Comparison of ENCODE assay signal across 17 mouse cellular contexts in the genomic region with DNA sequence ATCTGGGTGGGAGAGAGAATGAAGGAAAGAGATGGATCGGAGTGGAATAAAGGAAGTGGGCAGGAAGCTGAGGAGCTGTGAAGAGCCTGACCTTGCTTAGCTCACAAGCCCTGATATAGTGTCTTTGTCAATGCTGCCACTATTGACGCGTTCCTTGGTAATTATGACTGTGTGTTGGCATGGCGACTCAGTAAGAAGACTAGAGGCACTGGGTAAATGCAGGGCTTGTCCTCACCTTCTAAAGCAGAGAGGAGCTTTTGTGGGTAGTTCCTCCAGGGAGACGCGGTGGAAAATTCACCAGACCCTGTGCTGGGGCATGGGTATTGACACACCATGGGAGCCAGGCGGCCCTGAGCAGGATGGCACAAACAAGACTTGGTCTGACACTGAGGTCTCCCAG. TPM values are rescaled to one million over a fixed set of nuclear protein-coding genes. Genes with fewer than 3 reads are reported as not detected.
DNase-seq lines count a peak whose midpoint lies in the region; ATAC-seq and TF ChIP-seq lines count a peak whose summit lies in the region.
"Had no signal": no experiment of that assay in that cellular context is flagged by ENCODE, and none has a peak within 500 bp of the region (broad histone marks: within the 10 kb centered on the region; RNA-seq: fewer than 3 reads in every experiment).

No protein-coding gene starts in this region.

- H3K4me2 ChIP-seq in forebrain, embryonic 12.5 days, result peak overlapping the region; percentile 59
- 0 out of 2 replicates have a peak overlapping the region, but pooled peaks have one; percentile 4 for H3K4me2 ChIP-seq in hindbrain, embryonic 15.5 days
- no peak overlapping the region; the same call in 1 of the 2 replicates for H3K4me2 ChIP-seq in midbrain, postnatal 0 days (ENCODE audit: low read depth, low read length, poor library complexity, severe bottlenecking)
- H3K4me2 ChIP-seq: heart, embryonic 13.5 days; lung, embryonic 15.5 days had no signal

- 18% methylated on average over 7 of the region's 7 CpGs for WGBS in forebrain, embryonic 12.5 days
- WGBS in hindbrain, embryonic 15.5 days, result 18% methylated on average over 7 of the region's 7 CpGs
- 48% methylated on average over 7 of the region's 7 CpGs for WGBS in midbrain, postnatal 0 days

- H3K9me3 ChIP-seq in forebrain, embryonic 12.5 days, result no peaks in the 10 kb centered on the region
- no peaks in the 10 kb centered on the region for H3K9me3 ChIP-seq in hindbrain, embryonic 15.5 days
- no peaks in the 10 kb centered on the region for H3K9me3 ChIP-seq in midbrain, postnatal 0 days (ENCODE audit: low read length)
- H3K9me3 ChIP-seq: heart, embryonic 13.5 days; lung, embryonic 15.5 days had no signal

- ATAC-seq in forebrain, embryonic 12.5 days (ENCODE audit: low FRiP score), result 0 out of 2 replicates have a peak, but pooled peaks have one; percentile 18
- peak; percentile 43 for ATAC-seq in hindbrain, embryonic 15.5 days (ENCODE audit: low FRiP score, low read depth)
- no peak for ATAC-seq in midbrain, postnatal 0 days (ENCODE audit: low FRiP score)
- ATAC-seq: inflammation-experienced regulatory T-cells, adult 6 months had no signal

- H3K36me3 ChIP-seq in forebrain, embryonic 12.5 days (replicated peaks), result peaks cover 44% of the 10 kb centered on the region
- H3K36me3 ChIP-seq in hindbrain, embryonic 15.5 days, result no peaks in the 10 kb centered on the region
- peaks cover 6% of the 10 kb centered on the region; the same call in 1 of the 2 replicates for H3K36me3 ChIP-seq in midbrain, postnatal 0 days (ENCODE audit: insufficient read depth, low read length)
- H3K36me3 ChIP-seq: heart, embryonic 13.5 days; lung, embryonic 15.5 days had no signal

- H3K4me3 ChIP-seq in forebrain, embryonic 12.5 days (replicated peaks), result 0 out of 2 replicates have a peak overlapping the region, but pooled peaks have one; percentile 4
- H3K4me3 ChIP-seq in hindbrain, embryonic 15.5 days, result no peak overlapping the region
- H3K4me3 ChIP-seq in midbrain, postnatal 0 days (ENCODE audit: low read depth, low read length), result no peak overlapping the region
- H3K4me3 ChIP-seq: erythroblast, embryonic 14.5 days; heart, embryonic 13.5 days; lung, embryonic 15.5 days had no signal

- H3K9ac ChIP-seq in forebrain, embryonic 12.5 days, result peak overlapping the region; percentile 83
- no peak overlapping the region for H3K9ac ChIP-seq in hindbrain, embryonic 15.5 days
- H3K9ac ChIP-seq in midbrain, postnatal 0 days (replicated peaks; ENCODE audit: low read length, poor library complexity, severe bottlenecking), result no peak overlapping the region
- H3K9ac ChIP-seq: heart, embryonic 13.5 days; lung, embryonic 15.5 days had no signal

- DNase-seq in cerebellum, postnatal 10 days, result peak; percentile 24 to 46
- no peak for DNase-seq in cerebellum, adult 8-10 months
- peak; percentile 75 for DNase-seq in midbrain, postnatal 0 days (ENCODE audit: low spot score)
- no peak for DNase-seq in retina, postnatal 1 day
- DNase-seq in liver, result no peak
- DNase-seq in gastrocnemius, adult 18-20 months (ENCODE audit: low spot score), result no peak
- DNase-seq: adrenal gland, adult 8-10 months; gastrocnemius, postnatal 14 days; layer of hippocampus, postnatal 36 days; thymus, adult 18-20 months had no signal

- H3K4me1 ChIP-seq in forebrain, embryonic 12.5 days, result peaks cover 100% of the 10 kb centered on the region
- H3K4me1 ChIP-seq in hindbrain, embryonic 15.5 days (replicated peaks), result peaks cover 96% of the 10 kb centered on the region
- peaks cover 15% of the 10 kb centered on the region; the same call in 1 of the 2 replicates for H3K4me1 ChIP-seq in midbrain, postnatal 0 days (ENCODE audit: insufficient read depth, low read length)

- peak overlapping the region; percentile 100 for H3K27ac ChIP-seq in forebrain, embryonic 12.5 days
- H3K27ac ChIP-seq in hindbrain, embryonic 15.5 days (replicated peaks), result peak overlapping the region; percentile 97
- peak overlapping the region; percentile 74 for H3K27ac ChIP-seq in midbrain, postnatal 0 days (ENCODE audit: low read depth, low read length)
- H3K27ac ChIP-seq: heart, embryonic 13.5 days; kidney, postnatal 0 days; lung, embryonic 15.5 days had no signal

- no peak for TF ChIP-seq CTCF in midbrain, postnatal 0 days (IDR thresholded peaks at IDR 0.05)

- peaks cover 19% of the 10 kb centered on the region; the same call in 1 of the 2 replicates for H3K27me3 ChIP-seq in forebrain, embryonic 12.5 days
- H3K27me3 ChIP-seq in hindbrain, embryonic 15.5 days, result no peaks in the 10 kb centered on the region
- peaks cover 4% of the 10 kb centered on the region; the same call in 1 of the 2 replicates for H3K27me3 ChIP-seq in midbrain, postnatal 0 days (ENCODE audit: insufficient read depth, low read length)

RNA-seq across cellular contexts. Expression of a gene that starts 52.8 kb away (rescaled TPM):
- polyA plus RNA-seq in forebrain, embryonic 12.5 days (2016; fragmentation: Nextera tagmentation; extraction: Ambion mirVana), result 41.7 and 45.1 TPM in 2 replicates
- polyA plus RNA-seq in hindbrain, embryonic 15.5 days (2015; fragmentation: Nextera tagmentation; extraction: Ambion mirVana), result 26.5 and 27.0 TPM in 2 replicates
- 46.5 and 49.4 TPM in 2 replicates for total RNA-seq in midbrain, postnatal 0 days (2014; rRNA removed)
- 16.9 and 18.6 TPM in 2 replicates for polyA plus RNA-seq in midbrain, postnatal 0 days (2015; fragmentation: Nextera tagmentation; extraction: Ambion mirVana)
- 10 to 100 TPM; 30.8 to 31.4 TPM for total RNA-seq in gastrocnemius, adult 18-20 months (2021)

Comparison
In these comparisons a context has a peak if more than half of its experiments do, and no peak if none do; other contexts are left out.
1. DNase-seq: peak in cerebellum, postnatal 10 days (2 of 2) and midbrain, postnatal 0 days (single experiment); none in cerebellum, adult 8-10 months (single experiment), retina, postnatal 1 day (single experiment), liver (single experiment) and gastrocnemius, adult 18-20 months (single experiment).
2. Peak in every context shown above with its lines, with median percentiles within 50 percentile points of each other: H3K27ac ChIP-seq.